Mouse (Mus musculus): ENCODE data around the gene Pik3r1. TPM values are rescaled to one million over a fixed set of nuclear protein-coding genes. Genes with fewer than 3 reads are reported as not detected.

Pik3r1 gene
- polyA plus RNA-seq, 1 experiment from 2014 or later = 44.4 TPM

DNA sequence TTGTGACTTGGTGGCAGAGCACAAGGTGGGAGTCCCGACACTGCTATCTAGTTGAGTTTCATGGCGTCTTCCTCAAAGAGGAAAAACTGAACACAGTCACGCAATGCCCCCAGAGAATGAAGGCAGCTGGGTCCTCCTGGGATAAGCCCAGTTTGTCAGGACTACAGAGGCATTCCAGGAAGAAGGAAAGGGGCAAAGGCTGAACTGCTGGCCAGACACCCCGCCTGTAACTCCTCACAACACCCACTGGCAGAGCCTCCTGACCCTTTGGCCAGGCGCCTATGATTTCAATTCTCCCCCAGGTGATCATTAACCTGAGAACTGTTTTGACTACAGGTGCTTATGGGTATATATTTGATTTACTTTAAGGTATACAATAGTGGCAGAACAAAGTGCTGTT lies 3.9 kb downstream of the Pik3r1 start:
- Histone ChIP-seq H3K27me3 (peaks cover 12% of the 10 kb centered on the region; the same call in 1 of the 2 replicates), H3K27ac (no peak overlapping the region), H3K36me3 (no peaks in the 10 kb centered on the region), H3K9ac (no peak overlapping the region), H3K4me1 (peaks cover 52% of the 10 kb centered on the region), H3K4me2 (replicated peaks) (peak overlapping the region; percentile 30), H3K4me3 (no peak overlapping the region), H3K9me3 (no peaks in the 10 kb centered on the region)
- WGBS = 58% methylated on average over 5 of the region's 5 CpGs
- ATAC-seq (ENCODE audit: low FRiP score, low read depth) = no peak

GRCm38 (mm10) chr13:101763676-101764075 lies 4.3 kb downstream of the Pik3r1 start:
- ATAC-seq (ENCODE audit: low FRiP score, low read depth) = no peak
- no peaks in the 10 kb centered on the region for H3K36me3 ChIP-seq
- peaks cover 52% of the 10 kb centered on the region for H3K4me1 ChIP-seq
- peaks cover 12% of the 10 kb centered on the region; the same call in 1 of the 2 replicates for H3K27me3 ChIP-seq
- 85% methylated on average over 9 of the region's 9 CpGs for whole genome bisulfite sequencing
- H3K27ac ChIP-seq = no peak overlapping the region
- no peaks in the 10 kb centered on the region for H3K9me3 ChIP-seq
- no peak overlapping the region for H3K4me3 ChIP-seq
- peak overlapping the region; percentile 30; the same call in 1 of the 2 replicates for H3K4me2 ChIP-seq (replicated peaks)
- no peak overlapping the region for H3K9ac ChIP-seq

DNA sequence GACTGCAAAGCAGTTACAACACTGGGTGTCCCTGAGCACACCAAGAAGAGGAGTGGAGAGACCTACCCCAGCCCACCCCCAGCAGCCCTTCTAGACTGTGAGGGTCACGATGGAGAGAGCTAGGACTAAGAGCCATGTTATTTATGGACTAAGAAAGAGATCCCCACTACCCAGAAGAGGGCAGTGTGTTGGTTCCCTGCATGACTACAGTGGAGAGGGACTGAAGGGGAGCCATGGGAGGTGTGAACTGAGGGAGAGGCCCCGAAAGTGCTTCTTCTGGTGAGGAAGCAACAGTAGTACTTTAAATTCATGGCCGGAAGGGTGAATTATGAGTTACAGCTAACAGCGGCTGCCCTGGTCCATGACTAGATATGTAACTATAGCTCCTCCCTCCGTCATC lies 4.9 kb downstream of the Pik3r1 start:
- no peak overlapping the region for H3K27ac ChIP-seq
- ATAC-seq (ENCODE audit: low FRiP score, low read depth) = no peak
- 86% methylated on average over 5 of the region's 5 CpGs for WGBS
- no peaks in the 10 kb centered on the region for H3K9me3 ChIP-seq
- H3K36me3 ChIP-seq = no peaks in the 10 kb centered on the region
- H3K4me1 ChIP-seq = peaks cover 58% of the 10 kb centered on the region
- no peak overlapping the region for H3K9ac ChIP-seq
- no peak overlapping the region for H3K4me2 ChIP-seq (replicated peaks)
- no peak overlapping the region for H3K4me3 ChIP-seq
- H3K27me3 ChIP-seq = peaks cover 12% of the 10 kb centered on the region; the same call in 1 of the 2 replicates

DNA sequence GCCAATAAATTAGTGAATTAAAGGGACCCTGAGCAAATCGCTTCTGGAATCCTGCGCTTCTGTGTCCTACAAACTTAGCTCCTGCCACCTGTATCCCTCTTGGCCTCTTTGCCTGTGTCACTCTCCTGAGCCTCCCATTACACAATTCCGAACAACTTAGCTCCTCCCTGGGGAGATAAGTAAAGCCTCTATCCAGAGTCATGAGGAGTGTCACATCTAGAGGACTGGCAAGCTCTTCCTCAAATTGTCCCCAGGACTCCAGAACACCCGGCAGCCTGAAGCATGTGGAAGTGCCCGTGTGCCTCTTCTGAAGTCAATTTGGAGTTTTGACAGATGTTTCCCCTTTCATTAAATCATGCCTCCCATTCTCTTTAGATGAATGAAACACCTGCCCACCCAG lies 6.4 kb downstream of the Pik3r1 start:
- Histone ChIP-seq H3K36me3 (peaks cover 14% of the 10 kb centered on the region), H3K4me1 (peaks cover 67% of the 10 kb centered on the region), H3K27ac (no peak overlapping the region), H3K9ac (no peak overlapping the region), H3K9me3 (no peaks in the 10 kb centered on the region), H3K4me2 (replicated peaks) (no peak overlapping the region), H3K27me3 (peaks cover 19% of the 10 kb centered on the region; the same call in 1 of the 2 replicates), H3K4me3 (no peak overlapping the region)
- WGBS = 49% methylated on average over 5 of the region's 5 CpGs
- ATAC-seq (ENCODE audit: low FRiP score, low read depth) = no peak

GRCm38 (mm10) chr13:101760953-101761352 lies 7.1 kb downstream of the Pik3r1 start:
- Histone ChIP-seq H3K9ac (no peak overlapping the region), H3K27me3 (peaks cover 19% of the 10 kb centered on the region; the same call in 1 of the 2 replicates), H3K9me3 (no peaks in the 10 kb centered on the region), H3K27ac (no peak overlapping the region), H3K36me3 (peaks cover 19% of the 10 kb centered on the region), H3K4me1 (peaks cover 60% of the 10 kb centered on the region), H3K4me2 (replicated peaks) (no peak overlapping the region; the same call in 1 of the 2 replicates), H3K4me3 (no peak overlapping the region)
- 69% methylated on average over 3 of the region's 3 CpGs for WGBS
- no peak for ATAC-seq (ENCODE audit: low FRiP score, low read depth)

DNA sequence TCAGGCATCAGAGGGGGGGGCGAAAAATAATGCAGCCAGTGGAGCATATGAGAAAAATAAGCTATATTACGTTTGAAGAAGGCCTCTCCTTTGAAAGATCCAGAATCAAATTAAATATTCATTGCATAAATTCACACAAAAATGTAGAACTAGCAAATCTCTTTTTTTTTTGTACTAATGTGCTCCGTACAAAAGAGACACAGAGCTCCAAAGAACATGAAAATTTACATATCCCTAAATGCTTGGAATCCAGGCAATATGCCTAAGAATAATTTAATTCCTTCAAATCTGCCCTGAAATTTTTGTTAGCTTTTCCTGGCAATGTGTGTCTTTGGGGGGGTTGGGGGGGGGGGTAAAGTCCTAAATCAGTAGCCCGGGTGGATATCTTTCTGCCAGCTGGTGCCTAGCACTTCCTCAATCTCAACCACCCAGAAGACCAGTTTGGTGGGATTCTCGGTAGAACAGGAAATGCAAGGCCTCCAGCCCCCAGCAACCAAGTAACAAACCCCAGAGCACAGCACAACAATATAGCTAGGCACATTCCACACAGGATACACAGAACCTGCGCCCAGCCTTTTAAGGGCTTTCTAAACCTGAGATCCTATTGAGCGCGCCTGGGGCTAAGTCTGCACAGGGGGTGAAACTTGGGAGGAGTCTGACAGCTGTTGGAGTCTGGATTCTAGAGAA lies 7.9 kb downstream of the Pik3r1 start:
- Histone ChIP-seq H3K36me3 (peaks cover 19% of the 10 kb centered on the region), H3K9ac (no peak overlapping the region), H3K4me3 (no peak overlapping the region), H3K9me3 (no peaks in the 10 kb centered on the region), H3K4me1 (peaks cover 52% of the 10 kb centered on the region), H3K27me3 (peaks cover 19% of the 10 kb centered on the region; the same call in 1 of the 2 replicates), H3K4me2 (replicated peaks) (no peak overlapping the region), H3K27ac (no peak overlapping the region)
- ATAC-seq (ENCODE audit: low FRiP score, low read depth) = 0 out of 2 replicates have a peak, but pooled peaks have one; percentile 29
- WGBS = 53% methylated on average over 8 of the region's 8 CpGs

- no peak for ATAC-seq (ENCODE audit: low FRiP score, low read depth)
- H3K4me3 ChIP-seq = no peak overlapping the region
- peaks cover 19% of the 10 kb centered on the region for H3K27me3 ChIP-seq
- no peaks in the 10 kb centered on the region for H3K9me3 ChIP-seq
- H3K4me2 ChIP-seq (replicated peaks) = no peak overlapping the region
- peaks cover 19% of the 10 kb centered on the region for H3K36me3 ChIP-seq
- WGBS = 44% methylated on average over 3 of the region's 3 CpGs
- H3K4me1 ChIP-seq = peaks cover 46% of the 10 kb centered on the region
- H3K27ac ChIP-seq = no peak overlapping the region
- H3K9ac ChIP-seq = no peak overlapping the region
Measured at GRCm38 (mm10) chr13:101759281-101759871, 8.6 kb downstream of the Pik3r1 start.

GRCm38 (mm10) chr13:101757801-101758422 lies 10.1 kb downstream of the Pik3r1 start:
- no peak overlapping the region for H3K4me2 ChIP-seq (replicated peaks)
- peaks cover 22% of the 10 kb centered on the region for H3K36me3 ChIP-seq
- no peak for ATAC-seq (ENCODE audit: low FRiP score, low read depth)
- H3K9me3 ChIP-seq = no peaks in the 10 kb centered on the region
- peaks cover 15% of the 10 kb centered on the region for H3K27me3 ChIP-seq
- H3K4me3 ChIP-seq = no peak overlapping the region
- H3K4me1 ChIP-seq = peaks cover 38% of the 10 kb centered on the region
- 63% methylated on average over 22 of the region's 22 CpGs for WGBS
- no peak overlapping the region for H3K27ac ChIP-seq
- no peak overlapping the region for H3K9ac ChIP-seq

DNA sequence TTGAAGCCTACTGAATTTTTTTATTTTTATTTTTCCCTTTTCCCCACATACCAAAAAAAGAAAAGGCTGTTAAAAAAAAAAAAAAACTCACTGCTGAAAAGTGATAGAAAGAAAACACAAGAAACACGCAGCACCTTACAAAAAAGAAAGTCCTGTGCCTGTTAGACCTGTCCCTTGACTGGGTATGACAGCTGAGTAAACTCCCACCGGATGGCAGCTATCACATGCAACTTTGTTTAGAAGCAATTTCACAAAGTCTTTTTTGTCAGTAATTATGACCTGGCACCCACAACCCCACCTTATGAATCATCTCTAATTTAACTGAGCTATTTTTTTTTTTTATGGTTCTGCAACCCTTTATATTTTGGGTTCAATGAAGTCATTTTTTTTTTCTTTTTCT lies 12.8 kb downstream of the Pik3r1 start:
- Histone ChIP-seq H3K9ac (no peak overlapping the region), H3K4me1 (peaks cover 22% of the 10 kb centered on the region), H3K4me3 (no peak overlapping the region), H3K9me3 (no peaks in the 10 kb centered on the region), H3K27ac (no peak overlapping the region), H3K36me3 (peaks cover 25% of the 10 kb centered on the region), H3K4me2 (replicated peaks) (no peak overlapping the region), H3K27me3 (peaks cover 10% of the 10 kb centered on the region)
- no peak for ATAC-seq (ENCODE audit: low FRiP score, low read depth)
- WGBS = 74% methylated on average over 2 of the region's 2 CpGs

- Histone ChIP-seq H3K27ac (no peak overlapping the region), H3K4me1 (peaks cover 20% of the 10 kb centered on the region), H3K9ac (no peak overlapping the region), H3K9me3 (no peaks in the 10 kb centered on the region), H3K27me3 (peaks cover 10% of the 10 kb centered on the region), H3K4me2 (replicated peaks) (no peak overlapping the region), H3K36me3 (peaks cover 25% of the 10 kb centered on the region), H3K4me3 (no peak overlapping the region)
- ATAC-seq (ENCODE audit: low FRiP score, low read depth) = no peak
- 84% methylated on average over 6 of the region's 6 CpGs for WGBS
Measured at GRCm38 (mm10) chr13:101753639-101754038, 14.4 kb downstream of the Pik3r1 start.

DNA sequence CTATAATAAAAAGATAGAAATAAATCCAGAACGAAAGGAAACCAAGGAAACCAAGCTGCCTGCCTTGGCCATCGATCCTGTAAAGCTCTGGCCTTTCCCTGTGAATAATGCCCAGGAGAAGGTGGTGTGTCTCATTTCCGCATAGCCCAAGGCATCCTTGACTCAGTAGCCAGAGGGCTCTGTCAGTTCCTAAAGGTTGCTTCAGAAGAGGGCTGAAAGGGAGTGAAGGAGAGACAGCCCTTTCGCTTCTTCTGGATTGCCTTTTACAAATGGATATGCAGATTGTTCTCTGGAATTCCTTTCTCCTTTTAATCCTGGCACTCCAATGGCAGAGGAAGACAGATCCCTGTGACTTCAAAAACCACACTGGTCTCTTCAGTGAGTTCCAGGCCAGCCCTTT lies 16.2 kb downstream of the Pik3r1 start:
- H3K27ac ChIP-seq = no peak overlapping the region
- no peak overlapping the region for H3K4me2 ChIP-seq (replicated peaks)
- peaks cover 5% of the 10 kb centered on the region; the same call in 1 of the 2 replicates for H3K4me1 ChIP-seq
- peaks cover 3% of the 10 kb centered on the region; the same call in 1 of the 2 replicates for H3K27me3 ChIP-seq
- H3K4me3 ChIP-seq = no peak overlapping the region
- WGBS = 78% methylated on average over 4 of the region's 4 CpGs
- no peaks in the 10 kb centered on the region for H3K9me3 ChIP-seq
- H3K9ac ChIP-seq = no peak overlapping the region
- ATAC-seq (ENCODE audit: low FRiP score, low read depth) = no peak
- H3K36me3 ChIP-seq = peaks cover 12% of the 10 kb centered on the region; the same call in 1 of the 2 replicates

DNA sequence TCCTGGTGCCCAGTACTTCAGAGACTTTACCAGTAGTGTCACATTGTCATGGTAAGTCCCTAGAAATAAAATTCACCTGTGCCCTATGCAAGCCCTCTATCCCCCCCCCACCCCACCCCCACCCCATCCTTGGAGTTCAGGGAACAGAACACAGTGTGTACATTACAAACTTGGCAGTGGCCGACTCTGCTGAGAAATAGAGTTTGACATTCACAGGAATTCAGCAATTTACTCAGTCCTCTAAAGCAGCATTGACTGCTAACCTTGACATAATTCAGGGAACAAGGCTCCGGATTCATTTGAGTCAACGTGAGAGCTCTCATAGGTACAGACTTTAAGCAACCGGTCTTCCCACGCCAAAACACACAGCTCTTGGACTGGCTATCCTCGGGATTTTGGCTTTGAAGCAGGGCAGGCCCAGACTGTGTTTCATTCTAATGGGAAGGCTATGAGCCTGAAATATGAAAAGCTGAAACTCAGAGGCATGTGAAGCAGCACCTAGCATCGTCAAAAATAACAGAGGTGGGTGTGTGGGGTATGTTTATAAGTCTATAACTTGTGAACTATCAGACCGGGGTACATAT lies 21.9 kb downstream of the Pik3r1 start:
- peaks cover 27% of the 10 kb centered on the region for H3K27me3 ChIP-seq
- H3K36me3 ChIP-seq = no peaks in the 10 kb centered on the region
- no peaks in the 10 kb centered on the region for H3K9me3 ChIP-seq
- 76% methylated on average over 8 of the region's 8 CpGs for WGBS
- H3K4me1 ChIP-seq = no peaks in the 10 kb centered on the region
- no peak overlapping the region for H3K27ac ChIP-seq
- H3K4me3 ChIP-seq = no peak overlapping the region
- H3K4me2 ChIP-seq (replicated peaks) = no peak overlapping the region
- ATAC-seq (ENCODE audit: low FRiP score, low read depth) = no peak
- no peak overlapping the region for H3K9ac ChIP-seq

Measured in limb, embryonic 13.5 days (tissue).